ENCODE assay signal across 13 mouse cellular contexts in the genomic region with DNA sequence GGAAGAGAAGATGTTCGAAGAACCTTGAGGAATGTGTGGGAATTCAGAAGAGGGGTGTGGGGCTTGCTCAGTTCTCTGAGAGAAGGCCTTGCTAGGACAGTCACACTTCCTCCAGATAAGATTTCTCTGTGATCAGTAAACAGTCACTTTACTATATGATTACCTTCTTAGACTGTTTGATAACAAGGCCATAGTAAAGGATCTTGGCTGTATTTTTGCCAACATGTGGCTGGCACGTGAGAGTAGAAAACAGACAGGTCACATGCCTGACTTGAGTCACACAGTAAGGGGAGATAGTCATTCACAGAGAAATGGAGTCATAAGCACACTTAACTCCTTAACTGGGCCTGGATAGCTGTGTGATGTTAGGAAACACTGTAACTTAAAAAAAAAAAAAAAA.
A peak's percentile ranks its signal among the peaks of the same experiment; 100 is the strongest.
DNase-seq lines count a peak whose midpoint lies in the region; ATAC-seq and TF ChIP-seq lines count a peak whose summit lies in the region.
"Had no signal": no experiment of that assay in that cellular context is flagged by ENCODE, and none has a peak within 500 bp of the region (broad histone marks: within the 10 kb centered on the region; RNA-seq: fewer than 3 reads in every experiment).

No protein-coding gene starts in this region.

- H3K27ac ChIP-seq in liver, adult 2 months (replicated peaks; ENCODE audit: insufficient read depth, low read depth, low read length): peak overlapping the region; percentile 91
- H3K27ac ChIP-seq in limb, embryonic 13.5 days: peak overlapping the region; percentile 48; the same call in 1 of the 2 replicates
- no peak overlapping the region for H3K27ac ChIP-seq in midbrain, embryonic 14.5 days (replicated peaks; ENCODE audit: low read depth, low read length)

- 10% methylated on average over 2 of the region's 2 CpGs for WGBS in liver, adult 2 months
- WGBS in limb, embryonic 13.5 days: 59% methylated on average over 2 of the region's 2 CpGs
- 86% methylated on average over 2 of the region's 2 CpGs for WGBS in midbrain, embryonic 14.5 days

- H3K27me3 ChIP-seq in liver, adult 2 months (ENCODE audit: control insufficient read depth, insufficient read depth, low read length): no peaks in the 10 kb centered on the region
- H3K27me3 ChIP-seq in limb, embryonic 13.5 days: no peaks in the 10 kb centered on the region
- no peaks in the 10 kb centered on the region for H3K27me3 ChIP-seq in midbrain, embryonic 14.5 days (ENCODE audit: control insufficient read depth, insufficient read depth, low read length)

- H3K9me3 ChIP-seq in limb, embryonic 13.5 days: no peaks in the 10 kb centered on the region
- no peaks in the 10 kb centered on the region for H3K9me3 ChIP-seq in midbrain, embryonic 14.5 days (ENCODE audit: control insufficient read depth, low read length)
- H3K9me3 ChIP-seq: megakaryocyte, embryonic 14.5 days had no signal

- H3K4me2 ChIP-seq in limb, embryonic 13.5 days (replicated peaks): no peak overlapping the region
- H3K4me2 ChIP-seq in midbrain, embryonic 14.5 days (ENCODE audit: low read length): no peak overlapping the region

- TF ChIP-seq POLR2A in liver, adult 2 months (IDR thresholded peaks at IDR 0.05; ENCODE audit: extremely low read depth, insufficient read depth, low read length): no peak

- H3K9ac ChIP-seq in liver, adult 2 months (ENCODE audit: low read depth, low read length): peak overlapping the region; percentile 73
- H3K9ac ChIP-seq in limb, embryonic 13.5 days: no peak overlapping the region
- no peak overlapping the region for H3K9ac ChIP-seq in midbrain, embryonic 14.5 days (replicated peaks; ENCODE audit: low read length)

- DNase-seq in adrenal gland, postnatal 14 days: peak; percentile 26
- DNase-seq in adrenal gland, postnatal 10 days: no peak
- DNase-seq in liver, adult 2 months (ENCODE audit: extremely low read depth, low read depth, low spot score): peak; percentile 66
- DNase-seq in liver (no peak), NIH3T3 (ENCODE audit: low read depth) (peak; percentile 57)
- no peak for DNase-seq in cerebellum, adult 9-10 months
- no peak for DNase-seq in midbrain, embryonic 14.5 days
- DNase-seq: B cell, adult 2 months; cerebellum, adult 8-10 months; kidney, adult 18-20 months; retina, postnatal 1 day had no signal

- H3K4me3 ChIP-seq in liver, adult 2 months (ENCODE audit: insufficient read depth, low read depth, low read length): peak overlapping the region; percentile 6; the same call in 1 of the 2 replicates
- no peak overlapping the region for H3K4me3 ChIP-seq in limb, embryonic 13.5 days
- H3K4me3 ChIP-seq in midbrain, embryonic 14.5 days (replicated peaks; ENCODE audit: low read depth, low read length): no peak overlapping the region
- H3K4me3 ChIP-seq: megakaryocyte, embryonic 14.5 days had no signal

- H3K79me2 ChIP-seq in liver, adult 2 months (ENCODE audit: control insufficient read depth, insufficient read depth, low read length): peaks cover 19% of the 10 kb centered on the region

- ATAC-seq in limb, embryonic 13.5 days (ENCODE audit: low FRiP score, low read depth): no peak
- ATAC-seq in midbrain, embryonic 14.5 days (ENCODE audit: low FRiP score, low TSS enrichment): no peak

- H3K4me1 ChIP-seq in liver, adult 2 months (ENCODE audit: control insufficient read depth, insufficient read depth, low read length): peaks cover 55% of the 10 kb centered on the region
- H3K4me1 ChIP-seq in limb, embryonic 13.5 days: peaks cover 62% of the 10 kb centered on the region
- peaks cover 11% of the 10 kb centered on the region; the same call in 1 of the 2 replicates for H3K4me1 ChIP-seq in midbrain, embryonic 14.5 days (ENCODE audit: control insufficient read depth, insufficient read depth, low read length)

- H3K36me3 ChIP-seq in liver, adult 2 months (ENCODE audit: control insufficient read depth, insufficient read depth, low read length): peaks cover 88% of the 10 kb centered on the region
- H3K36me3 ChIP-seq in limb, embryonic 13.5 days: peaks cover 34% of the 10 kb centered on the region
- H3K36me3 ChIP-seq in midbrain, embryonic 14.5 days (ENCODE audit: control insufficient read depth, insufficient read depth, low read length): no peaks in the 10 kb centered on the region

- no peak for TF ChIP-seq CTCF in liver, adult 2 months (IDR thresholded peaks at IDR 0.05; ENCODE audit: low read depth, low read length)

Comparison
In these comparisons a context has a peak if more than half of its experiments do, and no peak if none do; other contexts are left out.
1. DNase-seq: peak in adrenal gland, postnatal 14 days (single experiment), liver, adult 2 months (single experiment) and NIH3T3 (single experiment); none in adrenal gland, postnatal 10 days (single experiment), liver (single experiment), cerebellum, adult 9-10 months (single experiment) and midbrain, embryonic 14.5 days (single experiment).